Mouse (Mus musculus) urinary bladder, postnatal 10 days (tissue): ENCODE measurements at regions not wholly inside any gene's neighbourhood (a gene's known extent, or its start where the extent isn't known, plus 50 kb on each side); places are given as distances from the start of the nearest gene placed in this dataset.

Experiments used
- DNase-seq: peaks from one replicate; pipeline ENCODE4 v3.0.0; 2022; ENCODE audit warnings: low spot score

- no peak for DNase-seq
These were observed 104.1 kb downstream of the Sox9 start for GRCm38 (mm10) chr11:112886139-112886538.

GRCm38 (mm10) chr11:112889760-112890159 lies 107.7 kb downstream of the Sox9 start:
- DNase-seq, result no peak

GRCm38 (mm10) chr11:112897597-112897996 lies 115.6 kb downstream of the Sox9 start:
- DNase-seq, result no peak

- DNase-seq, result no peak
These were observed 120.6 kb downstream of the Sox9 start for GRCm38 (mm10) chr11:112902618-112903017.

- DNase-seq, result no peak
These were observed 128.3 kb downstream of the Sox9 start for GRCm38 (mm10) chr11:112910309-112910708.

GRCm38 (mm10) chr11:112912875-112913274 lies 130.9 kb downstream of the Sox9 start:
- DNase-seq, result no peak

GRCm38 (mm10) chr11:112916923-112917322 lies 134.9 kb downstream of the Sox9 start:
- DNase-seq, result no peak

- DNase-seq, result no peak
These were observed 138.1 kb downstream of the Sox9 start for GRCm38 (mm10) chr11:112920131-112920530.

GRCm38 (mm10) chr11:112924577-112924976 lies 142.6 kb downstream of the Sox9 start:
- DNase-seq, result no peak

- DNase-seq, result no peak
These were observed 143.1 kb downstream of the Sox9 start for GRCm38 (mm10) chr11:112925140-112925539.

- DNase-seq, result no peak
These were observed 144.5 kb downstream of the Sox9 start for GRCm38 (mm10) chr11:112926330-112927025.

GRCm38 (mm10) chr11:112930186-112930808 lies 148.3 kb downstream of the Sox9 start:
- DNase-seq, result no peak

- no peak for DNase-seq
These were observed 156.0 kb downstream of the Sox9 start for GRCm38 (mm10) chr11:112938035-112938434.

- DNase-seq, result no peak
These were observed 169.4 kb downstream of the Sox9 start for GRCm38 (mm10) chr11:112951421-112951820.

- DNase-seq, result no peak
These were observed 170.3 kb downstream of the Sox9 start for GRCm38 (mm10) chr11:112952356-112952755.

GRCm38 (mm10) chr11:112953491-112953890 lies 171.5 kb downstream of the Sox9 start:
- no peak for DNase-seq

GRCm38 (mm10) chr11:112956748-112957440 lies 174.9 kb downstream of the Sox9 start:
- DNase-seq, result no peak

GRCm38 (mm10) chr11:112959609-112960008 lies 177.6 kb downstream of the Sox9 start:
- no peak for DNase-seq

GRCm38 (mm10) chr11:112973286-112973685 lies 191.3 kb downstream of the Sox9 start:
- no peak for DNase-seq

- no peak for DNase-seq
These were observed 192.9 kb downstream of the Sox9 start for GRCm38 (mm10) chr11:112974893-112975292.

- DNase-seq, result no peak
These were observed 195.1 kb downstream of the Sox9 start for GRCm38 (mm10) chr11:112976914-112977785.

GRCm38 (mm10) chr11:112978884-112979283 lies 196.9 kb downstream of the Sox9 start:
- no peak for DNase-seq
